Mouse (Mus musculus) spleen, adult 2 months (tissue): ENCODE data around the gene 1700010I14Rik. TPM values are rescaled to one million over a fixed set of nuclear protein-coding genes. Genes with fewer than 3 reads are reported as not detected.
A peak's percentile ranks its signal among the peaks of the same experiment; 100 is the strongest.

Experiments
- DNase-seq, 2 experiments: peaks; one replicate each; pipeline versions ENCODE4 v3.0.0 to v3.0.0-alpha.2; 2012 to 2021; ENCODE audit warnings: low spot score in 2 of 2, low read depth in 1 of 2
- H3K27ac ChIP-seq: fragments of 200-500 bp; 2 replicates; pipeline ENCODE4 v1.5.1; 2012; ENCODE audit warnings: low read length, inconsistent platforms; ENCODE audit not compliant: insufficient read depth
- H3K27me3 ChIP-seq: fragments of 200-500 bp; 2 replicates; pipeline ENCODE4 v1.6.1; 2012; ENCODE audit warnings: mild to moderate bottlenecking, moderate library complexity, low read length, inconsistent platforms; ENCODE audit not compliant: control insufficient read depth, insufficient read depth
- H3K36me3 ChIP-seq: fragments of 200-500 bp; 2 replicates; pipeline ENCODE4 v1.6.1; 2012; ENCODE audit warnings: mild to moderate bottlenecking, low read length, inconsistent platforms; ENCODE audit not compliant: control insufficient read depth, insufficient read depth
- H3K4me1 ChIP-seq: fragments of 200-500 bp; 2 replicates; pipeline ENCODE4 v1.6.1; 2011; ENCODE audit warnings: inconsistent platforms; ENCODE audit not compliant: control insufficient read depth, insufficient read depth, insufficient read length
- H3K4me3 ChIP-seq: fragments of 200-500 bp; 2 replicates; pipeline ENCODE4 v1.5.1; 2011; ENCODE audit warnings: mild to moderate bottlenecking, inconsistent platforms; ENCODE audit not compliant: insufficient read depth, insufficient read length; ENCODE audit errors: extremely low read depth
- CTCF ChIP-seq: fragments of 200-500 bp; IDR thresholded peaks from 2 replicates; pipeline ENCODE4 v1.5.1; 2011; ENCODE audit warnings: mild to moderate bottlenecking, inconsistent platforms; ENCODE audit not compliant: insufficient read depth, insufficient read length, insufficient replicate concordance; ENCODE audit errors: extremely low read depth
- POLR2A ChIP-seq: fragments of 200-500 bp; IDR thresholded peaks from 2 replicates; pipeline ENCODE4 v1.6.1; 2011; ENCODE audit warnings: low read depth, low read length, inconsistent platforms
- WGBS: fragments of 180-500 bp; shearing (Covaris S2); methylation state at CpG from one replicate; pipeline ENCODE4 v1.1.7; 2018; 5-methylcytosine and 5-hydroxymethylcytosine counted together
- polyA plus RNA-seq: library from polyadenylated mRNA; depleted of rRNA; stranded (reverse); fragments of >200 nt; gene quantifications from 2 replicates; pipeline ENCODE4 v1.2.3, GENCODE M21; 2012; rRNA removed

1700010I14Rik gene
- 0.61 and 0.76 TPM in 2 replicates for polyA plus RNA-seq

GRCm38 (mm10) chr17:8988119-8988807 is at the start of gene 1700010I14Rik:
1700010I14Rik (plus strand) TSS chr17:8988333.
- no peak for TF ChIP-seq POLR2A
- TF ChIP-seq CTCF, result peak; percentile 60; the same call in 1 of the 2 replicates
- Histone ChIP-seq H3K4me1 (no peaks in the 10 kb centered on the region), H3K4me3 (peak within 1 kb of the TSS; percentile 64), H3K27ac (peak within 1 kb of the TSS; percentile 7; the same call in 1 of the 2 replicates), H3K36me3 (0 out of 2 replicates have a peak, but pooled peaks cover 1% of the 10 kb centered on the region), H3K27me3 (no peaks in the 10 kb centered on the region)
- peak; percentile 69 to 72 for DNase-seq
- WGBS, result 2% methylated on average over 13 of the region's 13 CpGs

- no peak for DNase-seq
- H3K27ac ChIP-seq, result no peak overlapping the region
- 88% methylated on average over 5 of the region's 5 CpGs for WGBS
Measured at GRCm38 (mm10) chr17:8951588-8951987, 36.5 kb upstream of the 1700010I14Rik start.

GRCm38 (mm10) chr17:8952951-8953350 is 35.2 kb upstream of the 1700010I14Rik start:
- Histone ChIP-seq H3K27me3 (no peaks in the 10 kb centered on the region), H3K4me1 (no peaks in the 10 kb centered on the region), H3K36me3 (no peaks in the 10 kb centered on the region), H3K27ac (no peak overlapping the region), H3K4me3 (no peak overlapping the region)
- WGBS, result 92% methylated on average over 8 of the region's 8 CpGs
- TF ChIP-seq POLR2A (no peak), CTCF (no peak)
- DNase-seq, result no peak

More at GRCm38 (mm10) chr17:8951588-8951987, 36.5 kb upstream of the 1700010I14Rik start:
- H3K27me3 ChIP-seq, result no peaks in the 10 kb centered on the region
- TF ChIP-seq CTCF (no peak), POLR2A (no peak)
- H3K4me3 ChIP-seq, result no peak overlapping the region
- no peaks in the 10 kb centered on the region for H3K4me1 ChIP-seq
- no peaks in the 10 kb centered on the region for H3K36me3 ChIP-seq

GRCm38 (mm10) chr17:8958125-8958524 is 30.0 kb upstream of the 1700010I14Rik start:
- Histone ChIP-seq H3K4me3 (no peak overlapping the region), H3K4me1 (no peaks in the 10 kb centered on the region), H3K27ac (no peak overlapping the region), H3K27me3 (no peaks in the 10 kb centered on the region), H3K36me3 (no peaks in the 10 kb centered on the region)
- TF ChIP-seq CTCF, result no peak
- no peak for TF ChIP-seq POLR2A
- WGBS, result 92% methylated on average over 6 of the region's 6 CpGs
- DNase-seq, result no peak

GRCm38 (mm10) chr17:8960386-8960785 is 27.7 kb upstream of the 1700010I14Rik start:
- H3K27ac ChIP-seq, result no peak overlapping the region
- no peak overlapping the region for H3K4me3 ChIP-seq
- H3K27me3 ChIP-seq, result no peaks in the 10 kb centered on the region
- H3K4me1 ChIP-seq, result no peaks in the 10 kb centered on the region
- no peaks in the 10 kb centered on the region for H3K36me3 ChIP-seq
- WGBS, result 93% methylated on average over 4 of the region's 4 CpGs
- TF ChIP-seq POLR2A (no peak), CTCF (no peak)
- DNase-seq, result no peak

- DNase-seq, result no peak
- no peaks in the 10 kb centered on the region for H3K4me1 ChIP-seq
- TF ChIP-seq POLR2A (no peak), CTCF (no peak)
- 91% methylated on average over 5 of the region's 5 CpGs for WGBS
- no peak overlapping the region for H3K27ac ChIP-seq
- no peak overlapping the region for H3K4me3 ChIP-seq
- H3K36me3 ChIP-seq, result no peaks in the 10 kb centered on the region
- H3K27me3 ChIP-seq, result no peaks in the 10 kb centered on the region
Measured at GRCm38 (mm10) chr17:8961097-8961496, 27.0 kb upstream of the 1700010I14Rik start.

- Histone ChIP-seq H3K27me3 (no peaks in the 10 kb centered on the region), H3K4me1 (no peaks in the 10 kb centered on the region), H3K27ac (no peak overlapping the region), H3K4me3 (no peak overlapping the region), H3K36me3 (no peaks in the 10 kb centered on the region)
- TF ChIP-seq CTCF (no peak), POLR2A (no peak)
- no peak for DNase-seq
- WGBS, result 88% methylated on average over 14 of the region's 14 CpGs
Measured at GRCm38 (mm10) chr17:8961644-8962043, 26.5 kb upstream of the 1700010I14Rik start.
